Mouse (Mus musculus): ENCODE data around the gene Dlg3. TPM values are rescaled to one million over a fixed set of nuclear protein-coding genes. Genes with fewer than 3 reads are reported as not detected.
A peak's percentile ranks its signal among the peaks of the same experiment; 100 is the strongest.

Dlg3 gene
- polyA plus RNA-seq (2012; rRNA removed), result 8.3 and 11.4 TPM in 2 replicates

DNA sequence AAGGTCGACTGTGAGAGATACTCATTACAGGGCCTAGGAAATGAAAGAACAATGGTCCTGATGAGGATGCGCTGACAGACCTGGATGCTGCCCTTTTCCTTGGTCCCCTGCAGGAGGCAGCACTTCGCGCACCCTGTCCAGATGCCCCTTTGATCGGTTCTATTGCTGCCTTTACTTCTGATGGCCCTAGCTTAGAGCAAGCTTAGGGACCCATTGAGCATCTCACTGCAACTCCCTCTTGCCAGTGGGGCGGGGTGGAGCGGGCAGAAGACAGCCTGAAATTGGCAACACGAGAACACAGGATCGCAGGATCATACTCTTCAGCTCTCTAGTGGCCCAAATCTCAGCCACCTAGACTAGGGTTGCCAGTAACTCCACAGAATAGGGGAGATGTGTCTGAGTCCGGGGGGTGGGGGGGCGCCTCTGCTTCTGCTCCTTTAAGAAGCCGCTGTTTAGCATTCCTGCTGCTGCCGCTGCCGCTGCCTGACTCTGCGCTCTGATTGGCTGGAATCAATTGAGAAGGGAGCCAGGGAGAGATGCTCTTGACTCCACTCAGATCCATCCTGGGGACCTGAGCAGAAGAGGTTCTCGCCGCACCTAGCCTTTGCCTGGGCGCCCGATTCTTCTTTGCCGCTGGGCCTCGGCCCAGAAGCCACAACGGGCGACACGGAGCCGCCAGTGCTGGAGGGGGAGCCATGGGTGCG is at the start of gene Dlg3:
Gene Dlg3, plus strand, starts transcription at position 542 of the 704 bp plus-strand sequence.
- no peak for TF ChIP-seq CTCF (IDR thresholded peaks at IDR 0.05; ENCODE audit: control insufficient read depth, insufficient read depth, insufficient replicate concordance, low read depth, low read length)
- no peak for TF ChIP-seq POLR2A (IDR thresholded peaks at IDR 0.05; ENCODE audit: control insufficient read depth, low read depth, low read length)
- Histone ChIP-seq H3K27ac (ENCODE audit: control insufficient read depth, insufficient read depth, low read depth, low read length) (no peak within 1 kb of the TSS; the same call in 1 of the 2 replicates), H3K27me3 (ENCODE audit: control insufficient read depth, insufficient read depth, low read length) (no peaks in the 10 kb centered on the region), H3K4me3 (ENCODE audit: control insufficient read depth, low read depth, low read length) (peak within 1 kb of the TSS; percentile 78), H3K36me3 (ENCODE audit: control insufficient read depth, insufficient read depth, low read length) (no peaks in the 10 kb centered on the region), H3K4me1 (ENCODE audit: control insufficient read depth, insufficient read depth, low read length) (no peaks in the 10 kb centered on the region; the same call in 1 of the 2 replicates)

DNA sequence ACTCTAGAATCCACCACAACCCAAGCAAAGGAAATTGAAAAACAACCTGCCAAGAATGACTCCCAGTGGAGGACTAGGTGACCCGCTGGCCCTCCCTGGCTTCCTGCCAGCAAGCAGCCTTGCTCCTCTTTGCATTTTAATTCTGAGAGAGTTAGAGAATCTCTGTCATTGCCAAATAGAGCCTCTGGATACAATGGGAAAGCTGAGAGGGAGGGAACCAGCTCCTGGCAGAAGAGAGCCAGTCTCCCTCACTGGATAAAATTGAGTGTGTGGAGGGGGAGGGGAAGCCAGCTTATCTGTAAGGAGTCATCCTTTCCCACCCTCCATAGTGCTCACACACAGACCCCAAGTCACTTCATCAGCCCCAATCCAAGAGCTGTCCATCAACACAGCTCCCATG is 38.6 kb upstream of the Dlg3 start:
- Histone ChIP-seq H3K4me1 (ENCODE audit: control insufficient read depth, insufficient read depth, low read length) (peaks cover 4% of the 10 kb centered on the region; the same call in 1 of the 2 replicates), H3K27ac (ENCODE audit: control insufficient read depth, insufficient read depth, low read depth, low read length) (no peak overlapping the region), H3K27me3 (ENCODE audit: control insufficient read depth, insufficient read depth, low read length) (no peaks in the 10 kb centered on the region), H3K4me3 (ENCODE audit: control insufficient read depth, low read depth, low read length) (no peak overlapping the region), H3K36me3 (ENCODE audit: control insufficient read depth, insufficient read depth, low read length) (no peaks in the 10 kb centered on the region)
- TF ChIP-seq POLR2A (IDR thresholded peaks at IDR 0.05; ENCODE audit: control insufficient read depth, low read depth, low read length), result no peak
- TF ChIP-seq CTCF (IDR thresholded peaks at IDR 0.05; ENCODE audit: control insufficient read depth, insufficient read depth, insufficient replicate concordance, low read depth, low read length), result no peak

DNA sequence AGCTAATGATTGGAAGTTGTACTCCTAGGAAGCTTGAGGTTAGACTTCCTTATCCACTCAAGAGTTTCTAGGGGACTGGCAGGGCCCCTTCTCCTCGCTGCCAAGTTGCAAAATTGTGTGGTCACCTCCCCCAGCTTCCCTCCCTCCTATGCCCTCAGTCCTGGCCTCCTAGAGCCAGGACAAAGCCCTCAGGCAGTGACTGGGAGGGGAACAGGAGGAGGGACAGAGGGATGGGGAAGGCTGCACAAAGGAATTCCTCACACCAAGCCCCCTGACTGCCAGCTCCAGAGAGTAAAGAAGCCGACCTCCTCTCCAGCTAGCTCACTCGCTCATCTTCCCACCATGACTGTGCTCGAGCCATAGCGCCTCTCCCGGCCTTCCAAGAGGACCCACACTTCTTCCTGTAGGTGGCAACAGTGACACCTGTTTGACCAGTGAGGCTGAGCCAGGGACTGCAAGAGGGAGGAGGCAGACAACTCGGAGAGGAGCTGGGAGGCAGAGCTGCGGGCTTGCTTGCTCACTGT is 37.8 kb upstream of the Dlg3 start, which contains the start of gene Gdpd2:
Gene Gdpd2, plus strand, starts transcription at position 209 of the 524 bp plus-strand sequence.
- Histone ChIP-seq H3K4me3 (ENCODE audit: control insufficient read depth, low read depth, low read length) (no peak within 1 kb of the TSS), H3K27me3 (ENCODE audit: control insufficient read depth, insufficient read depth, low read length) (no peaks in the 10 kb centered on the region), H3K36me3 (ENCODE audit: control insufficient read depth, insufficient read depth, low read length) (no peaks in the 10 kb centered on the region), H3K27ac (ENCODE audit: control insufficient read depth, insufficient read depth, low read depth, low read length) (no peak within 1 kb of the TSS), H3K4me1 (ENCODE audit: control insufficient read depth, insufficient read depth, low read length) (peaks cover 4% of the 10 kb centered on the region; the same call in 1 of the 2 replicates)
- TF ChIP-seq POLR2A (IDR thresholded peaks at IDR 0.05; ENCODE audit: control insufficient read depth, low read depth, low read length) (no peak), CTCF (IDR thresholded peaks at IDR 0.05; ENCODE audit: control insufficient read depth, insufficient read depth, insufficient replicate concordance, low read depth, low read length) (no peak)

DNA sequence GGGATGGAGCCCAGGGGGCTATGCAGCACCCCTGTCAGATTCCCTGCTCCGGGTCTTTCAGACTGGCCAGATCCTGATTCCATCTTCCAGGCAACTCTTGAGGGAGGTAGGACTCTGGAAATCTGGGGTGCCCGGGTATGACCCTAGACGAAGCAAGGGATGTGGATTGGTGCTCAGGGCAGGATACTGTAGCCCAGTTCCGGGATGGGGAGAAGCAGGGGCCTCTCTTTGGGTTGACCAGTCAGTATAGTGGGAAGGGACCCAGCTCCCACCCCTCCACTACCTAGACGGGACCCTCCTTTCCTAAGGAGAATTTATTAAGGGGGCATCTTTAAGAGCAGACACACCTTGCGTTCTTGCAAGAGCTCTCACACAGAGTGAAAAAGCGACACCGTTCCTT is 37.3 kb upstream of the Dlg3 start:
- H3K27me3 ChIP-seq (ENCODE audit: control insufficient read depth, insufficient read depth, low read length), result no peaks in the 10 kb centered on the region
- H3K36me3 ChIP-seq (ENCODE audit: control insufficient read depth, insufficient read depth, low read length), result no peaks in the 10 kb centered on the region
- H3K4me1 ChIP-seq (ENCODE audit: control insufficient read depth, insufficient read depth, low read length), result peaks cover 4% of the 10 kb centered on the region; the same call in 1 of the 2 replicates
- H3K4me3 ChIP-seq (ENCODE audit: control insufficient read depth, low read depth, low read length), result no peak overlapping the region
- no peak for TF ChIP-seq POLR2A (IDR thresholded peaks at IDR 0.05; ENCODE audit: control insufficient read depth, low read depth, low read length)
- no peak for TF ChIP-seq CTCF (IDR thresholded peaks at IDR 0.05; ENCODE audit: control insufficient read depth, insufficient read depth, insufficient replicate concordance, low read depth, low read length)
- no peak overlapping the region for H3K27ac ChIP-seq (ENCODE audit: control insufficient read depth, insufficient read depth, low read depth, low read length)

GRCm38 (mm10) chrX:100734359-100734758 is 33.2 kb upstream of the Dlg3 start:
- no peaks in the 10 kb centered on the region for H3K27me3 ChIP-seq (ENCODE audit: control insufficient read depth, insufficient read depth, low read length)
- H3K4me3 ChIP-seq (ENCODE audit: control insufficient read depth, low read depth, low read length), result no peak overlapping the region
- TF ChIP-seq POLR2A (IDR thresholded peaks at IDR 0.05; ENCODE audit: control insufficient read depth, low read depth, low read length) (no peak), CTCF (IDR thresholded peaks at IDR 0.05; ENCODE audit: control insufficient read depth, insufficient read depth, insufficient replicate concordance, low read depth, low read length) (no peak)
- no peak overlapping the region for H3K27ac ChIP-seq (ENCODE audit: control insufficient read depth, insufficient read depth, low read depth, low read length)
- H3K36me3 ChIP-seq (ENCODE audit: control insufficient read depth, insufficient read depth, low read length), result no peaks in the 10 kb centered on the region
- peaks cover 4% of the 10 kb centered on the region; the same call in 1 of the 2 replicates for H3K4me1 ChIP-seq (ENCODE audit: control insufficient read depth, insufficient read depth, low read length)

DNA sequence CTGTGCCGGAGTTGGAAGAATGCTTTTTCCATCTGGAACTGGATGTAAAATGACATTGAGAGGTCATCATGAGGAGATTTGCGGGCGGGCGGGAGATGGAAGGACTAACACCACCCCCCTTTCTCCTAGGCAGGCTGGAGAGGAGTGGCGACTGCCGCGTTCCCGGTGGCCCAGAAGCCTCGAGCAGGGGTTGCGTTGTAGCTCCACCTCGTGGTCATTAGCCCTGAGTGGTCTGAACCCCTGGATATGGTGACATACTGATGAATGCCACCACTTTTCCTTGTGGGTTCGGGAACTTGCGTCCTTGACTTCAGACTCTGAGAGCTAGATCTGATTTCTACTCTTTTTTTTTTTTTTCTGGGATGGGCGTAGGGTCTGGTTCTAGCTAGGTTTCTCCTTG is 28.6 kb upstream of the Dlg3 start:
- Histone ChIP-seq H3K4me1 (ENCODE audit: control insufficient read depth, insufficient read depth, low read length) (peaks cover 6% of the 10 kb centered on the region), H3K36me3 (ENCODE audit: control insufficient read depth, insufficient read depth, low read length) (no peaks in the 10 kb centered on the region), H3K27ac (ENCODE audit: control insufficient read depth, insufficient read depth, low read depth, low read length) (no peak overlapping the region), H3K4me3 (ENCODE audit: control insufficient read depth, low read depth, low read length) (no peak overlapping the region), H3K27me3 (ENCODE audit: control insufficient read depth, insufficient read depth, low read length) (no peaks in the 10 kb centered on the region)
- TF ChIP-seq POLR2A (IDR thresholded peaks at IDR 0.05; ENCODE audit: control insufficient read depth, low read depth, low read length), result no peak
- peak; percentile 41; the same call in 1 of the 2 replicates for TF ChIP-seq CTCF (IDR thresholded peaks at IDR 0.05; ENCODE audit: control insufficient read depth, insufficient read depth, insufficient replicate concordance, low read depth, low read length)

GRCm38 (mm10) chrX:100739443-100739842 is 28.1 kb upstream of the Dlg3 start:
- Histone ChIP-seq H3K36me3 (ENCODE audit: control insufficient read depth, insufficient read depth, low read length) (no peaks in the 10 kb centered on the region), H3K27ac (ENCODE audit: control insufficient read depth, insufficient read depth, low read depth, low read length) (no peak overlapping the region), H3K4me1 (ENCODE audit: control insufficient read depth, insufficient read depth, low read length) (peaks cover 6% of the 10 kb centered on the region), H3K27me3 (ENCODE audit: control insufficient read depth, insufficient read depth, low read length) (no peaks in the 10 kb centered on the region), H3K4me3 (ENCODE audit: control insufficient read depth, low read depth, low read length) (no peak overlapping the region; the same call in 1 of the 2 replicates)
- TF ChIP-seq POLR2A (IDR thresholded peaks at IDR 0.05; ENCODE audit: control insufficient read depth, low read depth, low read length) (no peak), CTCF (IDR thresholded peaks at IDR 0.05; ENCODE audit: control insufficient read depth, insufficient read depth, insufficient replicate concordance, low read depth, low read length) (no peak)

All from testis, adult 2 months (tissue).